Mouse (Mus musculus): Measurements from ENCODE around the gene Rnf41. TPM values are rescaled to one million over a fixed set of nuclear protein-coding genes. Genes with fewer than 3 reads are reported as not detected.
A peak's percentile ranks its signal among the peaks of the same experiment; 100 is the strongest.

The Rnf41 gene
- polyA plus RNA-seq, 2 experiments from 2014 or later: 26.1 to 39.3 TPM

DNA sequence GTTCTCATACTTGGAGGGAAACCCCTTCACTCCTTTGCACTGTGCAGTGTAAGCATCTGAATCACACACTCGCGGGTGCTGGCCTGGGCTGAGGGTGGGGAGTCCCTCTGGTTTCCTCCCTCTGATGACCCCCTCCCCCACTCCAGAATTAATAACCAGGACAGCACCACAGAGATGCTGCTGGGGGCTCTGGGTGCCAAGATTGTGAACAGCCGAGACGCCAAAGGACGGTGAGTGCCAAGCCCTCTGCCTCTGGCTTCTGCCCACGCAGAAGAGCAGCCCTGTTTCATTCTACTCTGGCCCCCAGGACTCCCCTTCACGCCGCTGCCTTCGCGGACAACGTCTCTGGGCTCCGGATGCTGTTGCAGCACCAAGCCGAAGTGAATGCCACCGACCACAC is 22.5 kb upstream of the Rnf41 start:
- ATAC-seq: no peak

GRCm38 (mm10) chr10:128389570-128389969 is 21.9 kb upstream of the Rnf41 start:
- no peak for ATAC-seq

DNA sequence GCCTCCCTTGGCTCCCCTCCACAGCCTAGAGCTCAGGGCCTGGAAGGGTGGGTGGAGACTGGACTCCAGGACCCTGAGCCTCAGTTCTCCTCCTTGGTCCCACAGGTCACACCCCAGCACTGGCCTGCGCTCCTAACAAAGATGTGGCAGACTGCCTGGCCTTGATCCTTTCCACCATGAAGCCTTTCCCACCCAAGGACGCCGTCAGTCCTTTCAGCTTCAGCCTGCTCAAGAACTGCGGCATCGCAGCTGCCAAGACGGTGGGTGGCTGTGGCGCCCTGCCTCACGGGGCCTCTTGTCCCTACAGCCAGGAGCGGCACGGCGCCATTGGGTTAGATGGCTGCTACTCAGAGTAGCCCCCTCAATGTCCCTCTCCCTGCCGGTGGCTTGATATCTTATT is 21.1 kb upstream of the Rnf41 start:
- no peak for ATAC-seq

- ATAC-seq: no peak
Measured at GRCm38 (mm10) chr10:128391850-128392249, 19.6 kb upstream of the Rnf41 start.

DNA sequence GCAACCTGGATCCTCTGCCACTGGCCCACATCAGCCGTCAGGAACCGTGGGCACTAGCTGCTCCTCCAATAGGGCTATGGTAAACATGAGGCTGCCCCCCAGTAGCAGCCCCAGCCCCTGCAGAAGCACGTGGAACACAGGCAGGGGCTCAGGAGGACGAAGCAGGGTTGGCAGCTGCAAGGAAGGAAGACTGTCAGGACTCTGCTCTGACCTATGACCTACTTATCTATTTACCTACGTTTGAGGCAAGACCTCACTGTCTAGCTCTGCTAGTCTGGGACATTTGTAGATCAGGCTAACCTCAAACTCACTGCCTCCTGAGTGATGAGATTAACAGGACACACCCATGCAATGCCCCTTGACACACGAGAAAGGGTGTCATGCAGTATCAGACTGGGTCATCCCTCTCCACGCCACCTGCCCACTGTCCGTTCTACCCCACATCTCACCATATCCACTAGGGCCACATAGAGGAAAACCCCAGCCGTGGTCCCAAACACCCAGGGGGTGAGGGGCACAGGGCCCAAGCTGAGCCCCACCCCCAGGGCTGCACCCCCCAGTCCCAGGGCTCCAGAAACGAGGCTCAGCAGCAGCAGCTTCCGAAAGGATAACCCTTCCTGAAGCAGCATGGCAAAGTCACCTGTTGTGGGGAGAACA is 15.3 kb upstream of the Rnf41 start:
- ATAC-seq: no peak

GRCm38 (mm10) chr10:128396716-128397264 is 14.7 kb upstream of the Rnf41 start:
- ATAC-seq: no peak

- ATAC-seq: no peak
Measured at GRCm38 (mm10) chr10:128397466-128397865, 14.0 kb upstream of the Rnf41 start.

GRCm38 (mm10) chr10:128400338-128400737 is 11.1 kb upstream of the Rnf41 start:
- ATAC-seq: no peak

GRCm38 (mm10) chr10:128401056-128401455 is 10.4 kb upstream of the Rnf41 start, which contains the start of gene Slc39a5:
Gene Slc39a5 (minus strand): TSS chr10:128401229.
- no peak for ATAC-seq

DNA sequence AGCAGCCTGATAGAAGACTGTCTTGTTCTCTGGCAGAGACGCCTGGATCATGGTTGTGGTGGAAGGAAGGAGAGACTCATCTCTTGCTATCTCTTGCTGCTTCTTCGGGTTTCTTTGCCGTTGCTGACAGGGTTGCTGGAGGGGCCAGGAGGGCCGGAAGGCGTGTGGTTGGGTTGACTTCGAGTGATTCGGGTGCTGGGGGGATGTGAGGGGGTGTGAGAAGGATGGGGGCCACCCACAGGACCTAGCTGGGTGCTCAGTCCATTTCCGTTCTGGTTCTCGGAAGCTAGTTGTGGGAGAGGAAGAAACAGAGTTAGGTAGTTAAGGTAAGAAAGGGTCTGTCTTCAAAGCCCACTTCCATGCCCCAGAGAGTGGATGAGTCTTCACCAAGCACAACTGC is 9.8 kb upstream of the Rnf41 start:
- no peak for ATAC-seq

DNA sequence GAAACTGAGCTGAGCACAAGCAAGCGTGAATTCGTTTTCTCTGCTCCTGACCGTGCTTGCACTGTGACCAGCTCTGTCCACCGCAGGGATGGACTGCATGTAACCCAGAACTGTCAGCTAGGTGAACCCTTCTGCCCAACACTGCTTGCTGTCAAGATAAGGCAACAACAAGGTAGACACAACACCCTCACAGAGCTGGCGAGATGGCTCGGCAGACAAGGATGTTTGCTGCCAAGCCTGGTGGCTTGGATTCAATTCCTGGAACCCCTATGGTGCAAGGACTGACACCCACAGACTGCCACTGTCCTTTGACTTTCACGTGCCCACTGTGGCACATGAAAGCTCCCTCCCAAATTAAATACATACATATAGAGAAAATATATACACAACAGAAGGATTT is 7.5 kb upstream of the Rnf41 start:
- ATAC-seq: no peak

DNA sequence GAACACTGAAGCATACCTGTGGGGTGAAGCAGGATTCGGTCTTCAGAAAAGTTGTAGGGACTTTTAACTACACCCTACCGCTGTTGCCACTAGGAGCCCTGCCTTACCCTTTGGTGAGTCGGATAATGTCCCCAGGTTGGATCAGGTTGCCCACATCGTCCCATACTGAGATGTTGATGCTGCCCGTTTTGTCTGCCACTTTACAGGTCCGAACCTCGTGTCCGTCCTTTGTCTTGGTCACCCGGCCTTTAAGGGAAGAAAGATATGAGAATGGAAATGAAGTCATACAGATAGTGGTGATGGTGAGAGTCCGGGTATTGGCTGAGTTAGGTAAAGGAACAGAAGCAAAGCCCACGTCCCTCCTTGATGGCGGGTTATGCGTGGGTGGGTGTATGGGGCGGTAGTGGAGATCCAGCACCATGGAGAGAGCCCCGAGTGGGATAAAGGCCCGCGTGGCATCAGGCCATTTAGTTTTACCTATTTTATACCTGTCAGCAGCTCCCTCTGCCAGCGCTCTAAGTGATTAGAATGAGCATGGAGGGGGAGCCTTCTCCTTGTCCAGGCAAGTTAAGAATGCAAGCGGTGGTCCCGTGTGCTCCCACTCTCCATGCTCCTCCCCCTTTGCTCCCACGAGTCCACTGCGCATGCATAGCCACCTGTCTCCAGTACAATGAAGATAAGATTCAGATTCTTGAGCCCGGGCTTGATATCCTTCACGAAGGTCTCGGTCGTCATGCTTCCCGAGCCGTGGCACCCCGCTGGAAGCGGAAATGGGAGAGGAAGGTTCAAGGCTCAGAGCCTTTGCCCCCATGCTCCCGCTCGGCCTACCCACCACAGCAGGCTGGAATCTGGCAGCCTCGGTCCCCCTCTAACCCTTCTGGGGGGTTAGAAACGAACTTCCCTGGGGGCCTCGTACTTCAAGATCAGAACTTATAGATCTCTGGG is 2.6 kb upstream of the Rnf41 start:
- ATAC-seq: no peak

GRCm38 (mm10) chr10:128409692-128410559 is 1.5 kb upstream of the Rnf41 start:
- ATAC-seq: peak; percentile 86

GRCm38 (mm10) chr10:128410560-128410845 is 954 bp upstream of the Rnf41 start:
- ATAC-seq: no peak

DNA sequence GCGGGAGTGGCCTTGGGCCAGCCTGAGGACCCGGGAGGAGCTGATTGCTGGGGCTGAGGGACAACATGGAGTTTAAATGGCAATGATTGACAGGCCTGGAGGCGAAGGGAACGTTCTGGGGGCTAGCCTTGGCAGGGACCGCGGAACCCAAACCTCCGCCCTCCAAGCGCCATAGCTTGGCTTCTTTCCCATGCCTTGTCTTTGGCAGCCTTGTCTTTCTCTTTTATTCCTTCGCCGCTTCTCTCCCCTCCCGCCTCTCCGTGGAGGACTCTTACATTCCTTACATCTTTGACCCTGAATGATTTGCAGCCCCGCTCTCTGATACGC is 561 bp downstream of the Rnf41 start:
- ATAC-seq: no peak

DNA sequence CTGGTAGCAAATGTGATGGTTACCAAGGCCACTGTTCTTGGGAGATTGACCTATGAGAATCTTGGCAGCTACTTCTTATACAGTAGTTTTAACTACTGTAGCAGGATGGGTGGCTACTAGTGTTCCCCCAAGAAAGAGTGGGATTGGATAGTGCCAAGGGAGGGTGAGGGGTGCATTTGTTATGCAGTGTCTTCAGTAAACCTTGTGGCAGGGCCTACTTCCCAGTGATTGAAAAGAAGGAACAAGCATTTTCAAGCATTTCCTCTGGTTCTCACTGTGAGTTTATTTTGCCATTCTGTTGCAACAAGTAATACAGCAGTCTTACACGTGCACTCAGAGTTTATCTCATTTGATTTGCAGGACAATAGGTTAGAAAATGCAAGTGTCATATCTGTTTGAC is 1.1 kb downstream of the Rnf41 start:
- no peak for ATAC-seq

- no peak for ATAC-seq
Measured at GRCm38 (mm10) chr10:128413076-128413475, 1.6 kb downstream of the Rnf41 start.

- ATAC-seq: no peak
Measured at GRCm38 (mm10) chr10:128414848-128415247, 3.4 kb downstream of the Rnf41 start.

- no peak for ATAC-seq
Measured at GRCm38 (mm10) chr10:128422426-128422825, 11.0 kb downstream of the Rnf41 start.

DNA sequence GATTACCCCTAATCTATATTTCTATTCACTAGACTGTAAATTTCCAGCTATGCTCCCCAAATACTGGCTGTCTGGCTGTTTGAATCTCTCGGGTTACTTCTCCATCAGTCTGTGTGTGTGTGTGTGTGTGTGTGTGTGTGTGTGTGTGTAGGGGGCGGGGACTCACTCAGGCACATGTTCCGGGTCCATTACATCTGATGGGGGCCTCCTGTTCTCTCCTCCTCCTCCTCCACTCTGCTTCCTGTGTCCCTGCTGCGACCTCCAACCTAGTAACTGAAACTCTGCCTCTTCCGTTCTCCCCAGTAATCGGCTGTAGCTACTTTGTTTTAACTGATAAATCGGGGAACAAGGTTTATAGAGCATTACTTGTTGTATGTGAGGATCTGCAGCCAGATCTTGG is 13.1 kb downstream of the Rnf41 start:
- ATAC-seq: peak; percentile 91

- ATAC-seq: no peak
Measured at GRCm38 (mm10) chr10:128425260-128425659, 13.8 kb downstream of the Rnf41 start.

- no peak for ATAC-seq
Measured at GRCm38 (mm10) chr10:128429052-128429451, 17.6 kb downstream of the Rnf41 start.

- ATAC-seq: no peak
Measured at GRCm38 (mm10) chr10:128429454-128429853, 18.0 kb downstream of the Rnf41 start.

Measured in activated CD4-positive, CD25-positive, alpha-beta regulatory T cell, adult 4 months (primary cell).